Mouse (Mus musculus) intestine, postnatal 0 days (tissue): ENCODE results near the gene Gmpr. TPM values are rescaled to one million over a fixed set of nuclear protein-coding genes. Genes with fewer than 3 reads are reported as not detected.

Source experiments
- ATAC-seq: fragments of 200-750 bp; cut with Nextera tagmentation; 2 replicates; pipeline ENCODE4 v1.8.0; 2017; ENCODE audit warnings: mild to moderate bottlenecking, moderate TSS enrichment, moderate library complexity
- H3K27ac ChIP-seq: fragments of 300-500 bp; sonication (generic); 2 replicates; pipeline ENCODE4 v1.5.1; 2014; ENCODE audit warnings: mild to moderate bottlenecking, low read depth, low read length, moderate library complexity
- H3K27me3 ChIP-seq: fragments of 300-500 bp; sonication (generic); replicated peaks from 2 replicates; pipeline ENCODE4 v1.6.1; 2014; ENCODE audit warnings: low read length, mixed read lengths; ENCODE audit not compliant: control insufficient read depth, insufficient read depth
- H3K36me3 ChIP-seq: fragments of 300-500 bp; sonication (generic); 2 replicates; pipeline ENCODE4 v1.6.1; 2014; ENCODE audit warnings: mild to moderate bottlenecking, moderate library complexity; ENCODE audit not compliant: control insufficient read depth, insufficient read depth
- H3K4me1 ChIP-seq: fragments of 300-500 bp; sonication (generic); replicated peaks from 2 replicates; pipeline ENCODE4 v1.6.1; 2014; ENCODE audit warnings: antibody characterized with exemption, low read length, mixed read lengths; ENCODE audit not compliant: control insufficient read depth, insufficient read depth
- H3K4me2 ChIP-seq: fragments of 300-500 bp; sonication (generic); replicated peaks from 2 replicates; pipeline ENCODE4 v1.6.1; 2014; ENCODE audit warnings: low read depth, mild to moderate bottlenecking, moderate library complexity
- H3K4me3 ChIP-seq: fragments of 300-500 bp; sonication (generic); 2 replicates; pipeline ENCODE4 v1.5.1; 2014; ENCODE audit warnings: low read depth, low read length
- H3K9ac ChIP-seq: fragments of 300-500 bp; sonication (generic); 2 replicates; pipeline ENCODE4 v1.6.1; 2014; ENCODE audit warnings: mild to moderate bottlenecking, low read depth, low read length
- H3K9me3 ChIP-seq: fragments of 300-500 bp; sonication (generic); 2 replicates; pipeline ENCODE4 v1.6.1; 2016; ENCODE audit warnings: mixed run types; ENCODE audit not compliant: control insufficient read depth
- CTCF ChIP-seq: sonication (generic); IDR thresholded peaks from 2 replicates; pipeline ENCODE4 v1.5.1; 2016; ENCODE audit warnings: low read depth, mild to moderate bottlenecking, control low read depth, antibody characterized with exemption, moderate library complexity
- WGBS: fragments of 180-500 bp; shearing (Covaris S2); extraction: QIAGEN DNeasy Blood & Tissue Kit; methylation state at CpG from one replicate; pipeline ENCODE4 v1.1.7; 2014; 5-methylcytosine and 5-hydroxymethylcytosine counted together
- polyA plus RNA-seq: library from polyadenylated mRNA; unstranded; fragments of >200 nt; fragmentation: Nextera tagmentation; extraction: Ambion mirVana; gene quantifications from 2 replicates; pipeline ENCODE4 v1.2.1, GENCODE M21; 2015

The Gmpr gene
- polyA plus RNA-seq, 1 experiment from 2014 or later, result 20.5 TPM

- TF ChIP-seq CTCF, result no peak
- WGBS, result 76% methylated on average over 5 of the region's 5 CpGs
- H3K27me3 ChIP-seq, result no peaks in the 10 kb centered on the region
- no peak overlapping the region for H3K9ac ChIP-seq
- H3K36me3 ChIP-seq, result no peaks in the 10 kb centered on the region
- H3K4me1 ChIP-seq, result 0 out of 2 replicates have a peak, but pooled peaks cover 3% of the 10 kb centered on the region
- no peak overlapping the region for H3K27ac ChIP-seq
- H3K9me3 ChIP-seq, result no peaks in the 10 kb centered on the region
- H3K4me2 ChIP-seq, result no peak overlapping the region
- no peak for ATAC-seq
- no peak overlapping the region for H3K4me3 ChIP-seq
These were observed 38.5 kb upstream of the Gmpr start for GRCm38 (mm10) chr13:45468751-45469150.

DNA sequence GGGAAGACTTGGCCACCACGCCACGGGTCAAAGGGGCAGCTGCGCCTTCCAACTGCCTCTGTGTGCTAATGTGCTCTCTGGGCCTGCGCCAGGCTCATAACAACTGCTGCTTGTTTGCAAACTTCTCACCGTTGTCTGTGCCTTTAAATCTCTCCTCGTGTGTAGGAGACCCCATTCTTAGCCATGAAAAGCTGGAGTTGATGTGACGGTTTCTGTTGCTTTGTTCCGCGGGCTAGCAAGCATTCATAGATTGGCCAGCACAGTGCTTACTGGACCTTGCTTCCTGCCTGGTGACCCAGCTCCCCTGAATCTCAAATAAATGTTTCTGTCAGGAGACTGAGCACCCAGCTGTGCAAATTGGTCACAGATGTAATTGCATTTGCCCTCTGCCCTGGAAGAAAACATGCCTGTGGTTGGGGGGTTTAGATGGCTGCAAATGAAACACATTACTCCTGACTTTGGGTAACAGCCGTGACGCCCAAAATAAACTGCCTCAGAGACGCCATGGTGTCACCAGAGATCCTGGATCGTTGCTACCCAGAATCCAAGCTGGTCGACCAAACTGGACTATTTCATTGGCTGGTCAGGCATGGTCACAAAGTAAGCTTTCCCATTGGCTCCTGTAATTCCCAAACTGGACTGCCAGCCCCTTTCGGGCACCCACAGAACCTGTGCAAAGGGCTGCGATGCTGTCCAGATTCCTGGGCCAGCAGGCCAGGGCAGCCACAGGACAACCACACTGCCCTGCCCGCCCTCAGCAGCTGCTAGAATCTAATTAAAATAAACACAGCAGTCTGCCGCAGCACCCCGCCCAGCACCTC lies 37.6 kb upstream of the Gmpr start:
- Histone ChIP-seq H3K27ac (no peak overlapping the region), H3K36me3 (no peaks in the 10 kb centered on the region), H3K4me3 (no peak overlapping the region), H3K27me3 (no peaks in the 10 kb centered on the region), H3K9me3 (no peaks in the 10 kb centered on the region), H3K4me1 (0 out of 2 replicates have a peak, but pooled peaks cover 3% of the 10 kb centered on the region), H3K9ac (no peak overlapping the region), H3K4me2 (no peak overlapping the region)
- ATAC-seq, result no peak
- no peak for TF ChIP-seq CTCF
- WGBS, result 40% methylated on average over 19 of the region's 19 CpGs

DNA sequence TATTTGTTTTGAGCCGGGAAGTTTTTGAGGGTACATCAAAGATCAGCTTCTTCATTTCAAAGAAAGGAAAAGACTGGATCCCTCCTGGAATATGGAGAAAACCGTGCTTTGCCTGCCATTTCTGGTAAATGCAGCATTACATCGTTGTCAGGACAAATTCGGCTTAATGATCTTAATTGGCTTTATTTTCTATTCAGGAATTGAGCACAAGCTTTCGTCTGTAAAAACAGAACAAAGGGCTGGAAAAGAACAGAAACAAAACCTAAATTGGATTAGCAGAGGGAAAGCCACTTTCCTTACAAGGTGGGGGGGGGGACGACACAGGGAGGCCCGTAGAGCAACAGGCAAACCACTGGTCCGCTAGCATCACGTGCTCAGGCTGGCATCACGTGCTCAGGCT lies 33.9 kb upstream of the Gmpr start:
- no peak overlapping the region for H3K4me2 ChIP-seq
- H3K36me3 ChIP-seq, result no peaks in the 10 kb centered on the region
- no peaks in the 10 kb centered on the region for H3K9me3 ChIP-seq
- H3K4me3 ChIP-seq, result no peak overlapping the region
- H3K27ac ChIP-seq, result no peak overlapping the region
- H3K27me3 ChIP-seq, result no peaks in the 10 kb centered on the region
- WGBS, result 75% methylated on average over 10 of the region's 10 CpGs
- no peak for ATAC-seq
- 0 out of 2 replicates have a peak, but pooled peaks cover 3% of the 10 kb centered on the region for H3K4me1 ChIP-seq
- no peak for TF ChIP-seq CTCF
- H3K9ac ChIP-seq, result no peak overlapping the region

DNA sequence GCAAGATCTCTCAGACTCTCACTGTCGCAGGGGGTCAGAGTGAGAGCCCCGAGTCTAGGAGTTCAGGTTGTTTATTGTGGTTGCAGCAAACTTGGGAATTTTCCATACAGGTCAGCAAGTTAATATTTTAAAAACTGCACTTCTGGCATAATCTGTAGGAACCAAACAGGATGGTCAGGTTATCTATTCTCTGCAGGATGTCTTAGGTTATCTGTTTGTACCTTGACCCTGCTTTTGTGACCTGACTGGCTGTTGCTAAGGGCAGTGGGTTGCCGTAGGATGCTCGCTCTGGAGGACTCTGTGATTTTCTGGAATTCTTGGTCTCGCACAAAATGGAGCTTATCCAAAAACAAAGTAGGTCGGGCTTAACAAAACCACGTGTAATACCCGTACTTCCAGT lies 31.9 kb upstream of the Gmpr start:
- Histone ChIP-seq H3K4me2 (no peak overlapping the region), H3K4me3 (no peak overlapping the region), H3K9me3 (no peaks in the 10 kb centered on the region), H3K4me1 (no peaks in the 10 kb centered on the region), H3K9ac (no peak overlapping the region), H3K36me3 (no peaks in the 10 kb centered on the region), H3K27ac (no peak overlapping the region), H3K27me3 (no peaks in the 10 kb centered on the region)
- no peak for TF ChIP-seq CTCF
- no peak for ATAC-seq
- 71% methylated on average over 8 of the region's 8 CpGs for WGBS

DNA sequence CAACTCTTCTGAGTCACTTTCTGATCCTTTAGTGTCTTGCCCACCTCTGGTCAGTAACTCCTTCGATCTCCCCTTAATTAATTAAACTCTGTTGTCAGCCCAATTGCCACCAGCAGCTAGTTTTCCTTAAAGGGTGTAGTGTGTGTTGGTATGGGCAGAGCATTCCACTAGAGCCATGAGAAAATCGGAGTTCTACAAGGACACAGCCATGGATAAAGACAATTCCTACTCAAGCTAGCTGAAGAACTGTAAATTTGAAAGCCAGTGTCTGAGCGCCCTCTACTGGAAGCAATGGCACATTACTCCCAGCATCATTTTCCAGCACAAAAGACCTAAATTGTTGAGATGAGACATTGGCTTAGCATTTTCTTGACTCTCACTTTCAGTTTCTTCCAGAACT lies 30.1 kb upstream of the Gmpr start:
- Histone ChIP-seq H3K4me3 (no peak overlapping the region), H3K4me1 (no peaks in the 10 kb centered on the region), H3K9ac (no peak overlapping the region), H3K9me3 (no peaks in the 10 kb centered on the region), H3K36me3 (no peaks in the 10 kb centered on the region), H3K4me2 (no peak overlapping the region), H3K27me3 (no peaks in the 10 kb centered on the region), H3K27ac (no peak overlapping the region)
- ATAC-seq, result no peak
- 28% methylated on average over 3 of the region's 3 CpGs for WGBS
- TF ChIP-seq CTCF, result peak; percentile 98

DNA sequence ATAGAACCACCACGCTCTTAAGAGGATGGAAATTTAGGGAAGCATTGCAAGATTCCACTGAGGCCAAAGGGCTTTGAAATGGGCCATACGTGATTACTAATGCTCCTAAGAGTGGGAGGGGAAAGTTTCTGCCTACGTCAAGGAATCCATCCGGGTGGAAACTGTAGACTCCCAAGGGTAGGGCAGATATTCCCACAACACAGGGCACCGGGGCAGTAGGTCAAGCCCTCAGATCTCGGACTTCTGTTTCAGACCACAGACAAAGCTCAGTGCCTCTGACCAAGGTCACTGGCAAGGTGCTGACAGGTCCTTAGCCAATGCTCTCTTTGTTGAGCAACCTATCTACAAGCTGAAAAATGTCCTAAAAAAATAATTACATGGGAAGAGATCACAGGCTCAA lies 27.3 kb upstream of the Gmpr start:
- no peak overlapping the region for H3K4me2 ChIP-seq
- H3K9me3 ChIP-seq, result no peaks in the 10 kb centered on the region
- WGBS, result 76% methylated on average over 6 of the region's 6 CpGs
- ATAC-seq, result no peak
- no peak for TF ChIP-seq CTCF
- H3K27ac ChIP-seq, result no peak overlapping the region
- no peak overlapping the region for H3K4me3 ChIP-seq
- no peaks in the 10 kb centered on the region for H3K27me3 ChIP-seq
- no peaks in the 10 kb centered on the region for H3K36me3 ChIP-seq
- no peaks in the 10 kb centered on the region for H3K4me1 ChIP-seq
- no peak overlapping the region for H3K9ac ChIP-seq
